Mouse (Mus musculus) brain, embryonic 18.5 days (tissue): ENCODE results near the gene Sipa1l1.

Source experiments
- DNase-seq: peaks from one replicate; pipeline ENCODE4 v3.0.0-alpha.2; 2012; ENCODE audit warnings: low read depth, low spot score

Gene Sipa1l1

GRCm38 (mm10) chr12:82334550-82334949 is 165.4 kb downstream of the Sipa1l1 start:
- no peak for DNase-seq

GRCm38 (mm10) chr12:82335095-82335494 is 166.0 kb downstream of the Sipa1l1 start:
- DNase-seq: no peak

GRCm38 (mm10) chr12:82338550-82338949 is 169.4 kb downstream of the Sipa1l1 start:
- DNase-seq: no peak

- no peak for DNase-seq
Measured at GRCm38 (mm10) chr12:82339221-82339861, 170.2 kb downstream of the Sipa1l1 start.

- no peak for DNase-seq
Measured at GRCm38 (mm10) chr12:82340196-82340918, 171.2 kb downstream of the Sipa1l1 start.

GRCm38 (mm10) chr12:82341181-82341580 is 172.1 kb downstream of the Sipa1l1 start:
- DNase-seq: no peak

GRCm38 (mm10) chr12:82341696-82342095 is 172.6 kb downstream of the Sipa1l1 start:
- DNase-seq: no peak

- DNase-seq: no peak
Measured at GRCm38 (mm10) chr12:82350082-82350481, 181.0 kb downstream of the Sipa1l1 start.

GRCm38 (mm10) chr12:82350891-82351290 is 181.8 kb downstream of the Sipa1l1 start:
- no peak for DNase-seq

- DNase-seq: no peak
Measured at GRCm38 (mm10) chr12:82353660-82354059, 184.5 kb downstream of the Sipa1l1 start.

GRCm38 (mm10) chr12:82355419-82356149 is 186.5 kb downstream of the Sipa1l1 start:
- no peak for DNase-seq

- no peak for DNase-seq
Measured at GRCm38 (mm10) chr12:82356476-82356875, 187.4 kb downstream of the Sipa1l1 start.

- no peak for DNase-seq
Measured at GRCm38 (mm10) chr12:82357431-82357830, 188.3 kb downstream of the Sipa1l1 start.

- no peak for DNase-seq
Measured at GRCm38 (mm10) chr12:82362796-82363195, 193.7 kb downstream of the Sipa1l1 start.

GRCm38 (mm10) chr12:82364186-82364585 is 195.1 kb downstream of the Sipa1l1 start:
- no peak for DNase-seq

- DNase-seq: no peak
Measured at GRCm38 (mm10) chr12:82365276-82365875, 196.3 kb downstream of the Sipa1l1 start.

- no peak for DNase-seq
Measured at GRCm38 (mm10) chr12:82366754-82367153, 197.6 kb downstream of the Sipa1l1 start.

- no peak for DNase-seq
Measured at GRCm38 (mm10) chr12:82367345-82367744, 198.2 kb downstream of the Sipa1l1 start.

- DNase-seq: no peak
Measured at GRCm38 (mm10) chr12:82367986-82368385, 198.9 kb downstream of the Sipa1l1 start.

GRCm38 (mm10) chr12:82369402-82370160 is 200.5 kb downstream of the Sipa1l1 start:
- no peak for DNase-seq

- no peak for DNase-seq
Measured at GRCm38 (mm10) chr12:82371266-82371665, 202.1 kb downstream of the Sipa1l1 start.
